Mouse (Mus musculus) stomach, embryonic 16.5 days (tissue): Measurements from ENCODE around the gene E2f4. TPM values are rescaled to one million over a fixed set of nuclear protein-coding genes. Genes with fewer than 3 reads are reported as not detected.

Experiments
- ATAC-seq: fragments of 200-750 bp; cut with Nextera tagmentation; 2 replicates; pipeline ENCODE4 v1.8.0; 2017; ENCODE audit warnings: moderate number of reproducible peaks, moderate TSS enrichment; ENCODE audit not compliant: insufficient read depth, low FRiP score
- H3K27ac ChIP-seq: fragments of 300-500 bp; sonication (generic); 2 replicates; pipeline ENCODE4 v1.5.1; 2014; ENCODE audit warnings: low read length
- H3K27me3 ChIP-seq: fragments of 300-500 bp; sonication (generic); 2 replicates; pipeline ENCODE4 v1.6.1; 2014; ENCODE audit warnings: low read length, control low read depth, mixed read lengths; ENCODE audit not compliant: control insufficient read depth, insufficient read depth
- H3K36me3 ChIP-seq: fragments of 300-500 bp; sonication (generic); 2 replicates; pipeline ENCODE4 v1.6.1; 2014; ENCODE audit warnings: low read length; ENCODE audit not compliant: control insufficient read depth, insufficient read depth
- H3K4me1 ChIP-seq: fragments of 300-500 bp; sonication (generic); 2 replicates; pipeline ENCODE4 v1.6.1; 2014; ENCODE audit warnings: low read length, control low read depth, mixed read lengths; ENCODE audit not compliant: control insufficient read depth, insufficient read depth
- H3K4me2 ChIP-seq: fragments of 300-500 bp; sonication (generic); 2 replicates; pipeline ENCODE4 v1.6.1; 2014; ENCODE audit warnings: low read depth, low read length, mixed read lengths
- H3K4me3 ChIP-seq: fragments of 300-500 bp; sonication (generic); replicated peaks from 2 replicates; pipeline ENCODE4 v1.5.1; 2014; ENCODE audit warnings: mild to moderate bottlenecking, low read length
- H3K9ac ChIP-seq: fragments of 300-500 bp; sonication (generic); 2 replicates; pipeline ENCODE4 v1.6.1; 2014; ENCODE audit warnings: low read length
- H3K9me3 ChIP-seq: fragments of 300-500 bp; sonication (generic); replicated peaks from 2 replicates; pipeline ENCODE4 v1.6.1; 2016; ENCODE audit warnings: low read length, control low read depth; ENCODE audit not compliant: control insufficient read depth
- WGBS: fragments of 180-500 bp; shearing (Covaris S2); extraction: QIAGEN DNeasy Blood & Tissue Kit; methylation state at CpG from one replicate; pipeline ENCODE4 v1.1.7; 2014; 5-methylcytosine and 5-hydroxymethylcytosine counted together
- polyA plus RNA-seq: library from polyadenylated mRNA; unstranded; fragments of >200 nt; fragmentation: Nextera tagmentation; extraction: Ambion mirVana; gene quantifications from 2 replicates; pipeline ENCODE4 v1.2.1, GENCODE M21; 2015

Gene E2f4
- polyA plus RNA-seq, 1 experiment from 2014 or later = 72.0 TPM

- Histone ChIP-seq H3K9ac (peak overlapping the region; percentile 58), H3K4me3 (peak overlapping the region; percentile 43), H3K4me2 (peak overlapping the region; percentile 77), H3K36me3 (no peaks in the 10 kb centered on the region), H3K27me3 (peaks cover 10% of the 10 kb centered on the region), H3K27ac (no peak overlapping the region), H3K4me1 (peaks cover 24% of the 10 kb centered on the region), H3K9me3 (no peaks in the 10 kb centered on the region)
- ATAC-seq = peak; percentile 12; the same call in 1 of the 2 replicates
- 8% methylated on average over 55 of the region's 55 CpGs for WGBS
Observed at GRCm38 (mm10) chr8:105258911-105259720, 38.3 kb upstream of the E2f4 start.

- peak; percentile 37; the same call in 1 of the 2 replicates for ATAC-seq
- H3K27me3 ChIP-seq = peaks cover 10% of the 10 kb centered on the region
Observed at GRCm38 (mm10) chr8:105259721-105260320, 37.6 kb upstream of the E2f4 start.

GRCm38 (mm10) chr8:105260371-105261099 is 36.9 kb upstream of the E2f4 start:
- H3K27ac ChIP-seq = no peak overlapping the region
- H3K4me3 ChIP-seq = no peak overlapping the region
- no peak overlapping the region for H3K4me2 ChIP-seq
- ATAC-seq = no peak
- peaks cover 22% of the 10 kb centered on the region for H3K4me1 ChIP-seq
- peaks cover 10% of the 10 kb centered on the region for H3K27me3 ChIP-seq
- no peaks in the 10 kb centered on the region for H3K9me3 ChIP-seq
- WGBS = 73% methylated on average over 7 of the region's 7 CpGs
- H3K36me3 ChIP-seq = no peaks in the 10 kb centered on the region
- H3K9ac ChIP-seq = no peak overlapping the region

More at GRCm38 (mm10) chr8:105259721-105260320, 37.6 kb upstream of the E2f4 start:
- peak overlapping the region; percentile 77 for H3K4me2 ChIP-seq
- no peak overlapping the region for H3K27ac ChIP-seq
- peak overlapping the region; percentile 43 for H3K4me3 ChIP-seq
- WGBS = 5% methylated on average over 30 of the region's 30 CpGs
- H3K9ac ChIP-seq = peak overlapping the region; percentile 58
- H3K36me3 ChIP-seq = no peaks in the 10 kb centered on the region
- H3K4me1 ChIP-seq = peaks cover 20% of the 10 kb centered on the region
- no peaks in the 10 kb centered on the region for H3K9me3 ChIP-seq

GRCm38 (mm10) chr8:105261326-105261980 is 36.0 kb upstream of the E2f4 start:
- H3K27ac ChIP-seq = no peak overlapping the region
- WGBS = 84% methylated on average over 12 of the region's 12 CpGs
- no peak overlapping the region for H3K4me3 ChIP-seq
- ATAC-seq = no peak
- H3K36me3 ChIP-seq = no peaks in the 10 kb centered on the region
- no peaks in the 10 kb centered on the region for H3K9me3 ChIP-seq
- peaks cover 14% of the 10 kb centered on the region for H3K27me3 ChIP-seq
- H3K4me1 ChIP-seq = peaks cover 22% of the 10 kb centered on the region
- no peak overlapping the region for H3K9ac ChIP-seq
- H3K4me2 ChIP-seq = no peak overlapping the region

- Histone ChIP-seq H3K27ac (no peak overlapping the region), H3K36me3 (no peaks in the 10 kb centered on the region), H3K9me3 (no peaks in the 10 kb centered on the region), H3K27me3 (peaks cover 30% of the 10 kb centered on the region), H3K4me3 (peak overlapping the region; percentile 67), H3K4me2 (peak overlapping the region; percentile 94), H3K4me1 (peaks cover 25% of the 10 kb centered on the region), H3K9ac (no peak overlapping the region)
- 45% methylated on average over 16 of the region's 16 CpGs for WGBS
- no peak for ATAC-seq
Observed at GRCm38 (mm10) chr8:105263244-105263912, 34.1 kb upstream of the E2f4 start.

GRCm38 (mm10) chr8:105264024-105264982 is 33.2 kb upstream of the E2f4 start, which contains the start of the genes Tradd and Fbxl8:
Gene Tradd, minus strand, starts transcription at chr8:105264609.
Gene Fbxl8, plus strand, starts transcription at chr8:105264648.
- Histone ChIP-seq H3K9ac (peak within 1 kb of the TSS; percentile 72), H3K4me1 (peaks cover 29% of the 10 kb centered on the region), H3K9me3 (no peaks in the 10 kb centered on the region), H3K36me3 (no peaks in the 10 kb centered on the region), H3K27me3 (peaks cover 35% of the 10 kb centered on the region), H3K27ac (no peak within 1 kb of the TSS), H3K4me3 (peak within 1 kb of the TSS; percentile 67), H3K4me2 (peak within 1 kb of the TSS; percentile 94)
- ATAC-seq = peak; percentile 77
- WGBS = 1% methylated on average over 54 of the region's 54 CpGs

GRCm38 (mm10) chr8:105265128-105265527 is 32.3 kb upstream of the E2f4 start:
- no peak for ATAC-seq
- no peak overlapping the region for H3K27ac ChIP-seq
- H3K4me3 ChIP-seq = peak overlapping the region; percentile 67
- peaks cover 29% of the 10 kb centered on the region for H3K4me1 ChIP-seq
- H3K36me3 ChIP-seq = no peaks in the 10 kb centered on the region
- peak overlapping the region; percentile 72 for H3K9ac ChIP-seq
- H3K27me3 ChIP-seq = peaks cover 40% of the 10 kb centered on the region
- H3K4me2 ChIP-seq = peak overlapping the region; percentile 94
- H3K9me3 ChIP-seq = no peaks in the 10 kb centered on the region
- 10% methylated on average over 10 of the region's 10 CpGs for WGBS
